ENCODE assay signal across 8 mouse cellular contexts in genomic region chr8:84655336-84656190, GRCm38 (mm10). TPM values are rescaled to one million over a fixed set of nuclear protein-coding genes. Genes with fewer than 3 reads are reported as not detected.
DNase-seq lines count a peak whose midpoint lies in the region; ATAC-seq and TF ChIP-seq lines count a peak whose summit lies in the region.

No protein-coding gene starts in this region.

- H3K27me3 ChIP-seq in embryonic facial prominence, embryonic 13.5 days, result no peaks in the 10 kb centered on the region
- H3K27me3 ChIP-seq in hindbrain, embryonic 15.5 days, result no peaks in the 10 kb centered on the region
- H3K27me3 ChIP-seq in lung, postnatal 0 days (replicated peaks; ENCODE audit: insufficient read depth, low read length), result no peaks in the 10 kb centered on the region

- DNase-seq in gastrocnemius, adult 2 months, result no peak
- DNase-seq in gastrocnemius, postnatal 10 days, result no peak
- DNase-seq in lung, postnatal 0 days (ENCODE audit: low spot score), result peak; percentile 81
- no peak for DNase-seq in right cerebral cortex, postnatal 4 days
- DNase-seq in adrenal gland, postnatal 4 days (ENCODE audit: low spot score in 2 of 2), result no peak
- DNase-seq in cerebellum, postnatal 14 days, result no peak

- TF ChIP-seq CTCF in gastrocnemius, adult 2 months (IDR thresholded peaks at IDR 0.05), result no peak
- no peak for TF ChIP-seq CTCF in lung, postnatal 0 days (IDR thresholded peaks at IDR 0.05)

- H3K4me3 ChIP-seq in gastrocnemius, adult 2 months, result peak overlapping the region; percentile 73
- H3K4me3 ChIP-seq in embryonic facial prominence, embryonic 13.5 days, result peak overlapping the region; percentile 44
- H3K4me3 ChIP-seq in hindbrain, embryonic 15.5 days, result peak overlapping the region; percentile 30
- H3K4me3 ChIP-seq in lung, postnatal 0 days (ENCODE audit: low read depth, low read length), result peak overlapping the region; percentile 44

- WGBS in embryonic facial prominence, embryonic 13.5 days, result under 1% methylated on average over 15 of the region's 15 CpGs
- 5% methylated on average over 13 of the region's 15 CpGs for WGBS in hindbrain, embryonic 15.5 days
- WGBS in lung, postnatal 0 days, result 2% methylated on average over 15 of the region's 15 CpGs

- H3K27ac ChIP-seq in gastrocnemius, adult 2 months, result peak overlapping the region; percentile 90
- peak overlapping the region; percentile 99 for H3K27ac ChIP-seq in embryonic facial prominence, embryonic 13.5 days
- peak overlapping the region; percentile 61 for H3K27ac ChIP-seq in hindbrain, embryonic 15.5 days (replicated peaks)
- H3K27ac ChIP-seq in lung, postnatal 0 days (ENCODE audit: low read length), result peak overlapping the region; percentile 97

- no peaks in the 10 kb centered on the region for H3K9me3 ChIP-seq in embryonic facial prominence, embryonic 13.5 days
- no peaks in the 10 kb centered on the region for H3K9me3 ChIP-seq in hindbrain, embryonic 15.5 days
- no peaks in the 10 kb centered on the region for H3K9me3 ChIP-seq in lung, postnatal 0 days (ENCODE audit: low read length)

- ATAC-seq in embryonic facial prominence, embryonic 13.5 days (ENCODE audit: insufficient number of reproducible peaks, insufficient read depth, low FRiP score, low TSS enrichment, low read depth), result peak; percentile 72
- ATAC-seq in hindbrain, embryonic 15.5 days (ENCODE audit: low FRiP score, low read depth), result peak; percentile 75
- peak; percentile 50 for ATAC-seq in lung, postnatal 0 days

- H3K4me2 ChIP-seq in embryonic facial prominence, embryonic 13.5 days, result peak overlapping the region; percentile 85
- peak overlapping the region; percentile 51 for H3K4me2 ChIP-seq in hindbrain, embryonic 15.5 days
- H3K4me2 ChIP-seq in lung, postnatal 0 days (replicated peaks; ENCODE audit: low read depth, low read length), result peak overlapping the region; percentile 81

- H3K4me1 ChIP-seq in embryonic facial prominence, embryonic 13.5 days, result peaks cover 55% of the 10 kb centered on the region
- peaks cover 30% of the 10 kb centered on the region for H3K4me1 ChIP-seq in hindbrain, embryonic 15.5 days (replicated peaks)
- H3K4me1 ChIP-seq in lung, postnatal 0 days (ENCODE audit: insufficient read depth, low read depth, low read length), result peaks cover 32% of the 10 kb centered on the region

- peak; percentile 97 for TF ChIP-seq EP300 in lung, postnatal 0 days (IDR thresholded peaks at IDR 0.05)

- H3K9ac ChIP-seq in embryonic facial prominence, embryonic 13.5 days, result peak overlapping the region; percentile 75
- 0 out of 2 replicates have a peak overlapping the region, but pooled peaks have one; percentile 28 for H3K9ac ChIP-seq in hindbrain, embryonic 15.5 days
- peak overlapping the region; percentile 76 for H3K9ac ChIP-seq in lung, postnatal 0 days (replicated peaks; ENCODE audit: low read depth)

- intact Hi-C loops in gastrocnemius, adult 2 months (cut with DNase I), result no loop called here

- no peaks in the 10 kb centered on the region for H3K36me3 ChIP-seq in embryonic facial prominence, embryonic 13.5 days
- H3K36me3 ChIP-seq in hindbrain, embryonic 15.5 days, result no peaks in the 10 kb centered on the region
- H3K36me3 ChIP-seq in lung, postnatal 0 days (ENCODE audit: insufficient read depth, low read length), result no peaks in the 10 kb centered on the region

RNA-seq across cellular contexts. Expression of gene Ier2, which starts 7.1 kb away (rescaled TPM):
- total RNA-seq in gastrocnemius, adult 2 months (2021), result 1 to 10 TPM; 5.9 to 6.5 TPM
- total RNA-seq in gastrocnemius, postnatal 10 days (2021), result 10 to 100 TPM; 10.9 to 17.6 TPM
- polyA plus RNA-seq in embryonic facial prominence, embryonic 13.5 days (2015; fragmentation: Nextera tagmentation; extraction: Ambion mirVana), result 64.3 and 67.6 TPM in 2 replicates
- 18.8 and 24.5 TPM in 2 replicates for polyA plus RNA-seq in hindbrain, embryonic 15.5 days (2015; fragmentation: Nextera tagmentation; extraction: Ambion mirVana)
- 113 and 140 TPM in 2 replicates for polyA plus RNA-seq in lung, postnatal 0 days (2015; fragmentation: Nextera tagmentation; extraction: Ambion mirVana)
- 10 to 100 TPM; 35.1 to 35.3 TPM for total RNA-seq in adrenal gland, postnatal 4 days (2021)

RNA-seq across cellular contexts. Expression of gene Trmt1, which starts 30.5 kb away (rescaled TPM):
- 10 to 100 TPM; 45.6 to 57.5 TPM for total RNA-seq in gastrocnemius, adult 2 months (2021)
- total RNA-seq in gastrocnemius, postnatal 10 days (2021), result 10 to 100 TPM; 33.7 to 43.9 TPM
- 71.3 and 78.6 TPM in 2 replicates for polyA plus RNA-seq in embryonic facial prominence, embryonic 13.5 days (2015; fragmentation: Nextera tagmentation; extraction: Ambion mirVana)
- 62.5 and 65.9 TPM in 2 replicates for polyA plus RNA-seq in hindbrain, embryonic 15.5 days (2015; fragmentation: Nextera tagmentation; extraction: Ambion mirVana)
- polyA plus RNA-seq in lung, postnatal 0 days (2015; fragmentation: Nextera tagmentation; extraction: Ambion mirVana), result 38.4 and 43.4 TPM in 2 replicates
- total RNA-seq in adrenal gland, postnatal 4 days (2021), result 100 to 1,000 TPM; 122 to 124 TPM

RNA-seq across cellular contexts. Expression of gene Nacc1, which starts 32.1 kb away (rescaled TPM):
- total RNA-seq in gastrocnemius, adult 2 months (2021), result 10 to 100 TPM; 18.7 to 24.3 TPM
- 10 to 100 TPM; 38.2 to 39.1 TPM for total RNA-seq in gastrocnemius, postnatal 10 days (2021)
- 16.3 and 16.6 TPM in 2 replicates for polyA plus RNA-seq in embryonic facial prominence, embryonic 13.5 days (2015; fragmentation: Nextera tagmentation; extraction: Ambion mirVana)
- 13.6 and 16.1 TPM in 2 replicates for polyA plus RNA-seq in hindbrain, embryonic 15.5 days (2015; fragmentation: Nextera tagmentation; extraction: Ambion mirVana)
- polyA plus RNA-seq in lung, postnatal 0 days (2015; fragmentation: Nextera tagmentation; extraction: Ambion mirVana), result 7.1 and 7.4 TPM in 2 replicates
- 10 to 100 TPM; 88.9 to 89.0 TPM for total RNA-seq in adrenal gland, postnatal 4 days (2021)

RNA-seq across cellular contexts. Expression of gene Lyl1, which starts 45.7 kb away (rescaled TPM):
- 1 to 10 TPM; 1.1 to 1.3 TPM for total RNA-seq in gastrocnemius, adult 2 months (2021)
- total RNA-seq in gastrocnemius, postnatal 10 days (2021), result 1 to 10 TPM; 3.3 to 5.4 TPM
- polyA plus RNA-seq in embryonic facial prominence, embryonic 13.5 days (2015; fragmentation: Nextera tagmentation; extraction: Ambion mirVana), result 4.8 and 4.9 TPM in 2 replicates
- 3.1 and 3.6 TPM in 2 replicates for polyA plus RNA-seq in hindbrain, embryonic 15.5 days (2015; fragmentation: Nextera tagmentation; extraction: Ambion mirVana)
- polyA plus RNA-seq in lung, postnatal 0 days (2015; fragmentation: Nextera tagmentation; extraction: Ambion mirVana), result 11.6 and 13.9 TPM in 2 replicates
- total RNA-seq in adrenal gland, postnatal 4 days (2021), result 1 to 10 TPM; 6.5 to 7.2 TPM
